Mouse (Mus musculus) T-cell, adult 2 months (primary cell): ENCODE measurements around the gene Socs7.
A peak's percentile ranks its signal among the peaks of the same experiment; 100 is the strongest.

Source experiments
- DNase-seq: peaks from one replicate; pipeline ENCODE4 v3.0.0; 2022; ENCODE audit warnings: low spot score

The Socs7 gene

DNA sequence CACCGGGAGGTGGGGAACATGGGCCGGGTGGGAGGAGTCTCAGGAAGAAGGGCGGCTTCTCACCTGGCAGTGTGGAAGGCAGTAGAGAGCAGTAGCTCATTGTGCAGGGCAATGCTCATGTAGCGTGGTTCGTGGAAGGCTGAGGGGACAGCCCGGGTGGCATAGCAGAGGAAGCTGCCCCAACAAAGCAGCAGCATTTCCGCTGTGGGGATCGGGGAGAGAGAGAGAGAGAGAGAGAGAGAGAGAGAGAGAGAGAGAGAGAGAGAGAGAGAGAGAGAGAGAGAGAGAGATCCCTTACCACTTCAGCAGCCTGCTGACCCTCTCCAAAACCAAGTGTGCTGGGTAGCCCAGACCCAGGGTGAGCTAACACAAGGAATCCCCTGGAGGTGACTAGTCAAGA, 19.2 kb upstream of the Socs7 start:
- peak; percentile 9 for DNase-seq

- peak; percentile 32 for DNase-seq
Measured at GRCm38 (mm10) chr11:97343619-97344018, 18.7 kb upstream of the Socs7 start.

GRCm38 (mm10) chr11:97345446-97345845, 16.9 kb upstream of the Socs7 start:
- DNase-seq, result no peak

- DNase-seq, result no peak
Measured at GRCm38 (mm10) chr11:97346383-97346782, 16.0 kb upstream of the Socs7 start.

DNA sequence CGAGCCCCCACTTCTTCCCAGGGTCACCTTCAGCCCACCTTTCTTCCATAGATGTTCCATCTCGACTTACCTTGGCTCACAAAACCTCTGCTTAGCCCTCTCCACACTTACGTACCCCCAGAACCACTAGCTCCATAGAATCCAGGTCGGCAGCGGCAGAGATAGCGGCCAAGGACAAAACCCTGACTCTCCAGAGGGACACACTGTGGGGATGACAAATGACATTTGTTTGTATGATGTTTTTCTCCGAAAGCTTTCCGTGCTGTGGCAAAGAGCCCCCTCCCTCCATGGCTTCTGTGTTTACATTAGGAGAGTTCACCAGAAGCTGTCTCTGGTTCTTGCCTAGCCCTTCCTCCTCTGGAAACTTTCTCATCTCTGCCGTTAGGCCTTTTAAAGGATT, 15.1 kb upstream of the Socs7 start:
- DNase-seq, result no peak

DNA sequence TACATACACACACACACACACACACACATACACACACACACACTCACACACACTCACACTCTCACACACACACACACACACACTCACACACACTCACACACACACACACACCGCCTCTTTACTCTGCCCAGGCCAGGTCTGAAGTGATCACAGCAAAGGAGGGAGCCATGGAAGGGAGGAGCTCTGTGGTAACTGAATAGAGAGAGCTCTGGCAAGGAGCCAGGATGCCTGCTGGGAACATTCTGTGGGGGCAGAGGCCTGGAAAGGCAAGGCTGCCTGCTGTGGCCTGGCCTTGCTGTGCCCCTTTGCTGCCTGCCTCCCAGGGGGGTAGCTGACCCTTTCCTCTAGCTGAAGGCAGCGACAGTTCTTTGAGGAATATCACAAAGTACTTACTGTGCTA, 12.3 kb upstream of the Socs7 start:
- no peak for DNase-seq

DNA sequence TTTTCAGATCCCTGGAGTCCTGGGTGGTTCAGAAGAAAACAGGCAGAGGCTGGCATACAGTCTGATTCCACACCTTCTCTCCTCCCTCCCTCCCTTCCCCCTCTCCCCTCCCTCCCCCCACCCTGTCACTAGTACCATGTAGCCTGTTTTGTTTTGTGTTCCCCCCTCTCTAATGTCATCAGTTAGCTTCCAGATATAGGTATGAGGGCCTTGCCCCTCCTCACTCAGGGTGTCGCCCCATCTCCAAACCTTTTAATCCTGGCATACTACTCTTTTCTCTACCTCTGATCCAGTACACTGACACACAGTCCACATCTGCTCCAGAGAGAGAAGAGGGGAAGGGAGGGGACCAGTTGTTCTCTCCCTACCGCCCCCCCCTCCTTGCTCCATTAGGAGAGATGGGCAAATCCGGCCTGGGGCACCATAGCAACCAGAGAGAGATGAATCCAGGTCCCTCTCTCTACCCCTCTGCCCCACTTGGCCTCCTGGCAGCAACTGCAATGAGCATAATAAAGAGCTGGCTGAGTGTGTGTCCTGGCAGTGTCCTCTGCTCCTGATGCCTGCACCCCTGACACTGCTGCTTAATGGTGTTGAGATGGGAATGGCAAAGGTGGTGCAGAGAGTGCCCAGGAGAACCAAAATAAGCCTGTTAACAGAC, 10.2 kb upstream of the Socs7 start, which contains the start of gene Gpr179:
Gene Gpr179 (minus strand): TSS at position 51 of the 658 bp plus-strand sequence.
- no peak for DNase-seq

- DNase-seq, result no peak
Measured at GRCm38 (mm10) chr11:97352935-97353597, 9.3 kb upstream of the Socs7 start.

DNA sequence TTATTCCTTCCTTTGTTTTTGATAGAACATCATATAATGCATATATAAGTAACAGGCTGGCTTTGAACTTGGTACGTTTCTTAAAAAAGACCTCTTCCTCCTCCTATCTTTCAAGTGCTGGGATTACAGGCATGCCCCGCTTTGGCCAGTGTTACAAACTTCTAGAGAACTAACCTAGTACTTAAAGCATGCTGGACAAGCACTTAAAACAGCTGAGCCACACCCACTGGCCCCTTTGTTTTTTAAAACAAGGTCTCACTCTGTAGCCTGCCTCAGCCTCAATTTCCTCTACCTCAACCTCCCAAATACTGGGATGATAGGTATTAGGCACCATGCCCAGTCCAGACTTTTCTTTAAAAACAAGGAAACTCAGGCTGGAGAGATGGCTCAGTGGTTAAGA, 7.7 kb upstream of the Socs7 start:
- no peak for DNase-seq

DNA sequence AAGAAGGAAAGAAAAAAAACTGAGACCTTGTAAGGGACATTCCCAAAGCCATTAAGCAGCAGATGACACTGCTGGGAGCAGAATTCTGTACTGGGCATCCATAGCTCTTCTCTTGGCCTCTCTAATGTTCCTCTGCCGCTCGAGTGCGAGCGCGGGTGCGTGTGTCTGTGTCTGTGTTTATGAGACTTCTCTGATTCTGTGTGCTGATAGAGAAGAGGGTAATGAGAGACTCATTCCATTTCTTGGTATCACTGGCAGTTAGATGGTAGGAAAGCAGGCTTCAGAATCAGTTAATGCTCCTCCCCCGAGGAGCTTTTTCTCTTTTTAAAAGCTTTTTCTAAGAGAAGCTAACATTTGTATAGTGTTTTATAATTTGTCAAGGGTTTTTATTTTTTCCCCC, 7.1 kb upstream of the Socs7 start:
- DNase-seq, result no peak

- peak; percentile 70 for DNase-seq
Measured at GRCm38 (mm10) chr11:97357663-97358062, 4.7 kb upstream of the Socs7 start.

- DNase-seq, result no peak
Measured at GRCm38 (mm10) chr11:97362649-97362942, 245 bp downstream of the Socs7 start.

GRCm38 (mm10) chr11:97362943-97363643, 742 bp downstream of the Socs7 start:
- DNase-seq, result peak; percentile 22

GRCm38 (mm10) chr11:97363644-97363995, 1.3 kb downstream of the Socs7 start:
- DNase-seq, result no peak

DNA sequence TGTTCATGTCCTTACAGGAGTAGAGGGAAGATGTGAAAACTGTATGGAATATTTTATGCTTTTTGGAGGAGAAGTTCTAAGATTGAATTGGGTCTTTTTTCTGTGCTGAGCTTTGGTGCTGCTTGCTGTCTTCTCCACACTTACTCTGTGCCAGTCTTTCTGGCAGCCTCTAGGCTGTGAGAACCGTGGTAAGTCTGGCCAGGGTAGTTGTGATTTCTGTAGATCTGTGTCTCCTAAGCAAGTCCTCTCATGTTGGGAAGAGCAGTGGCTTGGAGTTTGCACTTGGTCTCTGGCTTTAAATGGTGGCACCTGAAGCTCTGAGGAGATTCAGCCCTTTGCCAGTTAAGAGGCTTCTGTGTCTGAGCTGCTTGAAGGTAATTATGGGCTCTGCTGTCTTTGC, 3.2 kb downstream of the Socs7 start:
- DNase-seq, result no peak

- no peak for DNase-seq
Measured at GRCm38 (mm10) chr11:97368501-97368900, 6.2 kb downstream of the Socs7 start.

- no peak for DNase-seq
Measured at GRCm38 (mm10) chr11:97370329-97371091, 8.2 kb downstream of the Socs7 start.

DNA sequence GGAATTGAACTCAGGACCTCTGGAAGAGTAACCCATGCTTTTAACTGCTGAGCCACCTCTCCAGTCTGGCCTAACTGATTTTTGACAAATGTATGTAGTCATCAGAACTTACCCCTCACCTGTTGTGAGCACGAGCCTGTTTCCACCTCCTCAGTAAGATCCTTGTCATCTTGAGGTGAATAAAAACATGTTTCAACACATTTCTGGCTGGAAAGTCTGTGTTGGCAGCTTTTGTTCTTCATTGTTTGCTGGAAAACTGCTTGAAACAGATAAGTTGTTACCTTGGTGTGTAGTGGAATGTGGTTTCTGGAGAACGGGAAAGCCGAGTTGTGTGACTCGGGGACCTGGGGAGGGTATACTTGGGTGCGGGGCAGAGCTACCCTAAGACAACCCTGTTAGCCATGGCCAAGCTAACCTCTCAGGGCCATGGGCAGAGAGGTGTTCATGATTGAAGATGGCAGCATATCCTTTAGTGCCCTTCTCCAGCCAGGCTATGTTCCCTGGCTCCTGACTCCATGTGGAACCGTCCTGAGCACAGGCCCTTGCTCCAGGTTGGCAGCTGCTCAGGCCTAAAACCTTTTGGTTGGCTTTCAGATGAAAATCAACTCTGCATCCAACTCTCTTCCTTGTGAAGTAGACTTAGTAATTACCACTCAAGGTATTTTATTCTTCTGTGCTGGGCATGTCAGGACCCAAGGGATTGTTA, 10.0 kb downstream of the Socs7 start:
- no peak for DNase-seq

GRCm38 (mm10) chr11:97373402-97373801, 11.1 kb downstream of the Socs7 start:
- no peak for DNase-seq

- DNase-seq, result no peak
Measured at GRCm38 (mm10) chr11:97380036-97380435, 17.7 kb downstream of the Socs7 start.

DNA sequence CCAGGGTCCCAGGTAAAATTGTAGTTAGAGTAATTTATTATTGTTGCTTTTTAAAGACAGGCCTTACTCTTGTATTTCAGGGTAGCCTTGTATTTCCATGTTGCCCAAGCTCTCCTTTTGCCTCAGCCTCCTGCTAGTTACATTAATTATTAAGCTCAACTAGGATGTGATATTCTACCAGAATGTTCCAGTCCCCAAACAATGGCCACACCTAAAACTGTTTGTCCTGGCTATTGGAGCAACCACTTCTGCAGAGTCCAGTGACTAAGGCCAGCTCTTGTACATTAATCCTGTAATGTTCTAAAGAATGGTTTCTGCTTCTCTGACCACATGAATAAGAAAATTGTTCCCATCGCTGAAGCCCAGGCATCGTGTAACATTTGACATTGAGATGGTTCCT, 20.7 kb downstream of the Socs7 start:
- no peak for DNase-seq

GRCm38 (mm10) chr11:97383764-97384163, 21.4 kb downstream of the Socs7 start:
- no peak for DNase-seq
